Mouse (Mus musculus) midbrain, embryonic 15.5 days (tissue): ENCODE data around the gene Pla2g2e. TPM values are rescaled to one million over a fixed set of nuclear protein-coding genes. Genes with fewer than 3 reads are reported as not detected.

Experiments used
- ATAC-seq: fragments of 200-750 bp; cut with Nextera tagmentation; replicated peaks from 2 replicates; pipeline ENCODE4 v1.8.0; 2017; ENCODE audit warnings: moderate TSS enrichment
- H3K27ac ChIP-seq: fragments of 300-500 bp; sonication (generic); 2 replicates; pipeline ENCODE4 v1.5.1; 2015; ENCODE audit warnings: mild to moderate bottlenecking, inconsistent platforms
- H3K27me3 ChIP-seq: fragments of 300-500 bp; sonication (generic); replicated peaks from 2 replicates; pipeline ENCODE4 v1.6.1; 2015; ENCODE audit warnings: inconsistent platforms
- H3K36me3 ChIP-seq: fragments of 300-500 bp; sonication (generic); replicated peaks from 2 replicates; pipeline ENCODE4 v1.6.1; 2015; ENCODE audit warnings: inconsistent platforms
- H3K4me1 ChIP-seq: fragments of 300-500 bp; sonication (generic); 2 replicates; pipeline ENCODE4 v1.6.1; 2015; ENCODE audit warnings: inconsistent platforms
- H3K4me2 ChIP-seq: fragments of 300-500 bp; sonication (generic); 2 replicates; pipeline ENCODE4 v1.6.1; 2015; ENCODE audit warnings: inconsistent platforms, mild to moderate bottlenecking, moderate library complexity
- H3K4me3 ChIP-seq: fragments of 300-500 bp; sonication (generic); 2 replicates; pipeline ENCODE4 v1.5.1; 2015; ENCODE audit warnings: mild to moderate bottlenecking, inconsistent platforms
- H3K9ac ChIP-seq: fragments of 300-500 bp; sonication (generic); 2 replicates; pipeline ENCODE4 v1.6.1; 2015; ENCODE audit warnings: mild to moderate bottlenecking, inconsistent platforms
- H3K9me3 ChIP-seq: fragments of 300-500 bp; sonication (generic); 2 replicates; pipeline ENCODE4 v1.6.1; 2016; ENCODE audit warnings: inconsistent platforms
- WGBS: fragments of 180-500 bp; shearing (Covaris S2); methylation state at CpG from one replicate; pipeline ENCODE4 v1.1.7; 2015; ENCODE audit warnings: mixed read lengths; 5-methylcytosine and 5-hydroxymethylcytosine counted together
- polyA plus RNA-seq: library from polyadenylated mRNA; unstranded; fragments of >200 nt; fragmentation: Nextera tagmentation; extraction: Ambion mirVana; gene quantifications from 2 replicates; pipeline ENCODE4 v1.2.1, GENCODE M21; 2015

Gene Pla2g2e
- polyA plus RNA-seq, result not detected in 2 replicates

DNA sequence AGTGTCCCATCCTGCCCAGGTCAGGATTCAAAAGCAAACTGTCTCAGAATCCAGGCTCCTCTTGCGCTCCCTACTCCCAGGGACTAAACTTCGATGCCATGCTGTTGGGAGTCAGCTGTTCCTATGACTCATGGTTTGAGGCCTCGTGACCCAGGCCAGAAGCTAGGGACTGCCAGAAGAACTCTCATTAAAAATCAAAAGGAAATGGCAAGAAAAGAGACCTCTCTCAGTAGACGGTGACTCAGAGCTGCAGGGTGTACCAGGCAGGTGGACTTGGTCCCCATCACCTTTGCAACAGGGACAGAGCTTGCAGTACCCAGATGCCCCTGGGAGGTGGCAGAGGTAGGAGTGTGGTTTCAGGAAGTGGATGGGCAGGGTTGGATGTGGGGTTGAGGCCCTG lies at the start of gene Pla2g2e:
Gene Pla2g2e, plus strand, starts transcription at position 212 of the 400 bp plus-strand sequence.
- no peak within 1 kb of the TSS for H3K9ac ChIP-seq
- no peaks in the 10 kb centered on the region for H3K9me3 ChIP-seq
- no peak within 1 kb of the TSS for H3K4me3 ChIP-seq
- ATAC-seq, result no peak
- WGBS, result 91% methylated on average over 4 of the region's 4 CpGs
- H3K36me3 ChIP-seq, result no peaks in the 10 kb centered on the region
- H3K27ac ChIP-seq, result no peak within 1 kb of the TSS
- H3K4me2 ChIP-seq, result no peak within 1 kb of the TSS
- peaks cover 3% of the 10 kb centered on the region; the same call in 1 of the 2 replicates for H3K4me1 ChIP-seq
- no peaks in the 10 kb centered on the region for H3K27me3 ChIP-seq

DNA sequence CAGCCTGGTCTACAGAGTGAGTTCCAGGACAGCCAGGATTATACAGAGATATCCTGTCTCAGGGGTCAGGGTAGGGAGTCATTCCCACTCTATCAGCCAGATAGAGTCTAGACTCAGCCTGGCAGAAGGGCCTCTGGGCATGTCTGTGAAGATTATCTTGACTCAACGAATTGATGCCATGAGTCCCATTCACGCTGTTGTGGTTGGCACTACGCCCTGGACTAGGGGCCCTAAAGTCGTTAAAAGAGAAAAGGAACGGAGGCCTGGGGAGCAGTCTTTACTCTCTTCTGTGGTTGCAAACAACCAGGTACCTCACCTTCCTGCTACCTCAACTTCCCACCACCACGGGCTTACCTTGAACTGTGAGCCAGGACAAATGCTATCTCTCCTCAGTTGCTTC lies 37.9 kb upstream of the Pla2g2e start:
- no peak overlapping the region for H3K9ac ChIP-seq
- 84% methylated on average over 6 of the region's 6 CpGs for WGBS
- no peak overlapping the region for H3K4me3 ChIP-seq
- no peaks in the 10 kb centered on the region for H3K27me3 ChIP-seq
- no peaks in the 10 kb centered on the region for H3K4me1 ChIP-seq
- no peak overlapping the region for H3K27ac ChIP-seq
- no peak for ATAC-seq
- H3K36me3 ChIP-seq, result no peaks in the 10 kb centered on the region
- H3K4me2 ChIP-seq, result no peak overlapping the region
- no peaks in the 10 kb centered on the region for H3K9me3 ChIP-seq

DNA sequence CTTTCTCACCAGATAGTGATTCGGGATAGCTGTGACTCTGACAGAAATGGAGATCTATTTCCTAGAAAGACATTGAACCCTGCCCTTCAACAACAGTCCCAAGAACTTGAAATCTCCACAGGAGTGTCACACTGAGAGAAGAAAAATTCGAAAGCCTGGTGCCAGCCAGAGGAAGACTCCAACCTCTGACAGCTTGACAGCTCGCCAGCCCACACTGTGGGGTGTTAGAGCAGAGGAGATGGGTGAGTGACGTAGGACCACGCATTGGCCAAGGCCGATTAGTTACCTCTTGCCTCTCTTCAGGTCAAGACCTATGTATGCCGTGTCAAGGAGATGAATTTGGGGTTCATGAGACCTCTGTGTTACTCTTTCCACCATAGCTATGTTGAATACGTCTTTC lies 37.0 kb upstream of the Pla2g2e start:
- no peak overlapping the region for H3K9ac ChIP-seq
- WGBS, result 88% methylated on average over 8 of the region's 8 CpGs
- H3K4me1 ChIP-seq, result no peaks in the 10 kb centered on the region
- no peaks in the 10 kb centered on the region for H3K36me3 ChIP-seq
- no peak overlapping the region for H3K4me3 ChIP-seq
- no peak for ATAC-seq
- H3K27me3 ChIP-seq, result no peaks in the 10 kb centered on the region
- H3K27ac ChIP-seq, result no peak overlapping the region
- H3K9me3 ChIP-seq, result no peaks in the 10 kb centered on the region
- H3K4me2 ChIP-seq, result no peak overlapping the region

DNA sequence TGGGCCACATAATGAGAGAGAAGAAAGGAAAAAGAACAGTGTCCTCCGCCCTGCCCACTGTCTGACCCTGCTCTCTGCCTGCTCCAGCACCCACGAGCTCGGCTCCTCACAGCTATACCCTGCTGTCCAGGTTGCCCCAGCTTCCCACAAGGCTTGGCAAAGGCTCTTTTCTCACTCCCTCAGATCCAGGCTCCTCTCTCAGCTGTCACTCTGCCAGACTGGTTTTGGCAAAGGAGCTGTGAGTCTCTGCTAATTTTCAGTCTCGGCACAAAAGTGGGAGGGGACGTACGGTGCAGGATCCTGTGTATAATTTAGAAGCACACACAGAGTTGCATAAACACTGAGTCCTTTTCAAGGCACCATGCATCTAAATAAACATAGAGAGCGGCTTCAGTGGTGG lies 36.4 kb upstream of the Pla2g2e start:
- no peak overlapping the region for H3K27ac ChIP-seq
- no peak for ATAC-seq
- 78% methylated on average over 7 of the region's 7 CpGs for WGBS

DNA sequence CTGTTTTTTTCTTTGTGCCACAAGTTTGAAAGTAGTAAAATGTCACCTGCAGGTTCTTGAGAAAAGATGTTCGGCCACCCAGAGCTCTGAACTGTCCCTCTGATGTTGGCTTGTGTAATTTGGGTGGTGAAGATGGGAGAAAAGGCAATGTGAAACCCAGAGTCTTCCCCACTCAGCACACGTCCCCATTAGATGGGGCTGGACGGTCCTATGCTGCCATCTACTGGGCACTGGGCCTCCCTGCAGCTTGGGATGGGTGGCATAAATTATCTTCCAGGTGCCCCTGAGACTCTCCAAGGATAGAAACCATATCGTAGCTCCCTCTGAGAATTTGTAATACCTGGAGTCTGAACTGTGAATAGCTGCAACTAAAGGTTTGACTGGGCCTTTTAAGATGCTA lies 26.3 kb upstream of the Pla2g2e start:
- H3K27ac ChIP-seq, result no peak overlapping the region
- WGBS, result 5% methylated on average over 4 of the region's 4 CpGs
- H3K9me3 ChIP-seq, result no peaks in the 10 kb centered on the region
- peak; percentile 74 for ATAC-seq
- H3K27me3 ChIP-seq, result peaks cover 2% of the 10 kb centered on the region; the same call in 1 of the 2 replicates
- H3K4me1 ChIP-seq, result no peaks in the 10 kb centered on the region
- H3K9ac ChIP-seq, result no peak overlapping the region
- H3K4me3 ChIP-seq, result no peak overlapping the region
- no peaks in the 10 kb centered on the region for H3K36me3 ChIP-seq
- no peak overlapping the region for H3K4me2 ChIP-seq

More for the DNA sequence above, 36.4 kb upstream of the Pla2g2e start:
- H3K4me1 ChIP-seq, result no peaks in the 10 kb centered on the region
- no peaks in the 10 kb centered on the region for H3K9me3 ChIP-seq
- no peak overlapping the region for H3K9ac ChIP-seq
- no peak overlapping the region for H3K4me3 ChIP-seq
- H3K36me3 ChIP-seq, result no peaks in the 10 kb centered on the region
- no peaks in the 10 kb centered on the region for H3K27me3 ChIP-seq
- H3K4me2 ChIP-seq, result no peak overlapping the region

DNA sequence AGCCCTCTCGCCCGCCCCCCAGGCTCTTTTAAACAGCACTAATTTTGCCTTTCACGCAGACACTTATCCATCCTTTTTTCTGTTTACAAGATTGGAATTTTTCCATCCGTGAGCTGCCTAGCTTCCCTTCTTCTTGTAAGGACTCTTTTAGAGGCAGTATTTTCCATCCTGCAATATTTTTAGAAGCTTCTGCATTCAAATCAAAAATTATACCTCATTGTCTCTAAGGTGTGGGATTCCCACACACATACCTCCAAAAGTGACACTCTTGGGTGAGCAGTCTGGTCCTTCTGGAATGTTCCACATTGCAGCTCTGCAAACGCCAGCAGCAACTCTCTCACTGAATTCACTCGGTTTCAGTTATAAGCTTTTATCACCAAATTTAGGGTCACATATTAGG lies 24.8 kb upstream of the Pla2g2e start:
- H3K36me3 ChIP-seq, result no peaks in the 10 kb centered on the region
- H3K27me3 ChIP-seq, result peaks cover 2% of the 10 kb centered on the region; the same call in 1 of the 2 replicates
- H3K4me1 ChIP-seq, result no peaks in the 10 kb centered on the region
- no peak overlapping the region for H3K4me3 ChIP-seq
- 78% methylated on average over 6 of the region's 6 CpGs for WGBS
- no peaks in the 10 kb centered on the region for H3K9me3 ChIP-seq
- no peak overlapping the region for H3K27ac ChIP-seq
- H3K9ac ChIP-seq, result no peak overlapping the region
- H3K4me2 ChIP-seq, result no peak overlapping the region
- ATAC-seq, result no peak

DNA sequence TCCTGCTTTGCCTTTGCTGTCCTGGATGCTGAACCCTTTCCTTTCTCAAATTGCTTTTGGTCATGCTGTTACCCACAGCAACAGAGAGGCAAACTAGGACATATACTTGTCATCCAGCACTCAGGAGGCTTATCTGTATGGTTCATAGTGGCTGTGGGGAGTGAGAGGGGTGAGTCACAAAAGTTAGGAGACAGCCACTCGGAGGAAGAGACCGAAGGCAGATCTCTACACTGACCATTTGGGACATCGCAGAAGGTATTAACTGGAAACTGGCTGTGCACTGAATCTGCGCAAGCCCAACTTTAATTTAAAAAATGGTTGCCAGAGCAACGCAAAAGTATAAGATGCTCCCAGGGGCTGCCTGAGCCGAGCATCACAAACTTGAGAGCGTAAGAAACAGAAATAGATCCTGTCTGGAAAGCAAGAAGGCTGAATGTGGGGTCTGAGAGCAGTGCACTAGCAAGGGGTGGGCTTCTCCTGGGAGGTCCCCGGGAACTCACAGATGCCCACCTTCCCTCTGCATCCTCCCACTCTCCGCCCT lies 22.6 kb upstream of the Pla2g2e start:
- Histone ChIP-seq H3K4me3 (no peak overlapping the region), H3K9me3 (no peaks in the 10 kb centered on the region), H3K4me2 (no peak overlapping the region), H3K4me1 (peaks cover 9% of the 10 kb centered on the region; the same call in 1 of the 2 replicates), H3K27me3 (peaks cover 2% of the 10 kb centered on the region; the same call in 1 of the 2 replicates), H3K36me3 (no peaks in the 10 kb centered on the region), H3K27ac (no peak overlapping the region), H3K9ac (no peak overlapping the region)
- 74% methylated on average over 9 of the region's 9 CpGs for WGBS
- ATAC-seq, result no peak

DNA sequence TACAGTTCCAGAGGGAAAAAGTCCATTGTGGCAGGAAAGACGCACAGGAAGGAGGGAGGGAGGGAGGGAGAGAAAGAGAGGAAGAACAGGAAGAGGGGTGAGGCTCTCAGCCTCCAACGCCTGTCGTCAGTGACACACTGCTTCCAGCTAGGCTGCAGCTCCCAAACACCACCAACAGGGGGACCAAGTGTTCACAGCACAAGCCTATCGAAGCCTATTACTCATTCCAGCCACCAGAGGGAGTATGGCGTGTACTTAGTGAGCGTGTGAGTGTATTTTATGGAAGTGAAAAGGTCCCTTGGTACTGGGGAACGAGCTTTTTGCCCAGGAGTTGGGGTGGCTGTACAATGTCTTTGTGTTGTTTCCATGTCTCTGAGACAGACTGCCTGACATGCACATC lies 21.3 kb upstream of the Pla2g2e start:
- WGBS, result 35% methylated on average over 7 of the region's 7 CpGs
- H3K4me1 ChIP-seq, result peaks cover 11% of the 10 kb centered on the region; the same call in 1 of the 2 replicates
- peaks cover 2% of the 10 kb centered on the region; the same call in 1 of the 2 replicates for H3K27me3 ChIP-seq
- H3K9ac ChIP-seq, result no peak overlapping the region
- no peak overlapping the region for H3K4me3 ChIP-seq
- no peak overlapping the region for H3K4me2 ChIP-seq
- H3K27ac ChIP-seq, result no peak overlapping the region
- H3K36me3 ChIP-seq, result no peaks in the 10 kb centered on the region
- no peaks in the 10 kb centered on the region for H3K9me3 ChIP-seq
- no peak for ATAC-seq

DNA sequence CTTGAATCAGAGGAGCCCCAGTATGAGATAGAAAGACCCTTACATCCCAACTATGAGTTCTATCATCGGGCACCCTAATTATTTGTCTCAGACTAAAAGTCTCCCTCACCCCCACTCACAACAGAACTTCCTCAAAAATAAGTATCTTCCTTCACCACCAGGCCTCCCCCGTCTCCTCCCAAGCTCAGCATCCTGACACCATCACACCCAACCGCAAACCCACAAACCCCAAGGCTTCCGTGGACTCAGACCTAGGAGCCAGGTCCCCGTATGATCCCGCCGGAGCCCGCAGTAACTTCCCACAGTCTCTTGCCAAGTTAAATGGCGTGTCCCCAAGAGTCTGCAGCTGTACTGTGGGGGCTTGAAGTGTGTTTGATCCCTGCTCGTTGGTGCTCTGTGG lies 20.2 kb upstream of the Pla2g2e start:
- H3K27me3 ChIP-seq, result no peaks in the 10 kb centered on the region; the same call in 1 of the 2 replicates
- H3K4me1 ChIP-seq, result peaks cover 11% of the 10 kb centered on the region; the same call in 1 of the 2 replicates
- H3K4me3 ChIP-seq, result no peak overlapping the region
- WGBS, result 88% methylated on average over 10 of the region's 10 CpGs
- H3K9me3 ChIP-seq, result no peaks in the 10 kb centered on the region
- no peak overlapping the region for H3K27ac ChIP-seq
- no peaks in the 10 kb centered on the region for H3K36me3 ChIP-seq
- H3K9ac ChIP-seq, result no peak overlapping the region
- no peak for ATAC-seq
- H3K4me2 ChIP-seq, result no peak overlapping the region

DNA sequence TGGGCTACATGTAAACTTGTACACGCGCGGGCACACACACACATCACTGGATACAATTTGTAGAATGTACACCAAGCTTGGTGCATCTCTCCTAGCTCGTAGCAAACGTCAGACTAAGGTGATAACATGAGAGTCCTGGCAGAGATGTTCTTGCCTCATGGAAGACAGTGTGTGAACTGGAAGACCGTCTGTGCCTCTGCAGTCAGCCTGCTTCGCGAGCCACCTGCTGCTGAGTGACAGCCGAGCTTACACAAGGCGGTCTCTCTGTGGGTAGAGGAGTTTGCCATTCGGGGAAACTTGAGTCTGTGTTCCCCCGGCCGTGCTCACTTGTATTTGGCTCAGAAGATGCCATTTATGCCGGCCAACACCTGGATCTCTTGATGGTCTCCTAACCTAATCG lies 19.3 kb upstream of the Pla2g2e start:
- Histone ChIP-seq H3K4me1 (peaks cover 11% of the 10 kb centered on the region; the same call in 1 of the 2 replicates), H3K4me3 (no peak overlapping the region), H3K36me3 (no peaks in the 10 kb centered on the region), H3K27ac (no peak overlapping the region), H3K4me2 (no peak overlapping the region), H3K27me3 (no peaks in the 10 kb centered on the region; the same call in 1 of the 2 replicates), H3K9ac (no peak overlapping the region), H3K9me3 (no peaks in the 10 kb centered on the region)
- 86% methylated on average over 15 of the region's 15 CpGs for WGBS
- no peak for ATAC-seq

DNA sequence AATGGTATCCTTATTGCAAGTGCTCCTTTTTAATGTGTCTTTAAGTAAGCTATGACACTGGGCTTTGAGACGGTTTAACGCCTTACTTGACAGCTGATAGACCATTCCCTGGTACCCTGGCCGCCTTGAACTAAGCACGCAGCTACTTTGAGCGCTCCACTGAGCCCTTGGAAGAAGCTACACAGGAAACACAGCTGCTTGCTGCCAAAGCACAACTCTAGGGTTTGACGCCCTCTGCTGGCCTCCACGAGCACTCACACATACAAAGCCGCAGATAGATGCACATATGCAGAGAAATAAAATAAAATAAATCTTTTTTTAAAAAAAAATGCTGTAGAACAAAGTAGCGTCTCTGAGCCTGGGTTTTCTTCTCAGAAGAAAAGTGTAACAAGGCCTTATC lies 18.5 kb upstream of the Pla2g2e start:
- Histone ChIP-seq H3K36me3 (no peaks in the 10 kb centered on the region), H3K4me3 (peak overlapping the region; percentile 37), H3K9ac (peak overlapping the region; percentile 45), H3K9me3 (no peaks in the 10 kb centered on the region), H3K27me3 (no peaks in the 10 kb centered on the region; the same call in 1 of the 2 replicates), H3K4me1 (peaks cover 11% of the 10 kb centered on the region; the same call in 1 of the 2 replicates), H3K27ac (peak overlapping the region; percentile 71; the same call in 1 of the 2 replicates), H3K4me2 (peak overlapping the region; percentile 50)
- 0 out of 2 replicates have a peak, but pooled peaks have one; percentile 48 for ATAC-seq
- 12% methylated on average over 9 of the region's 9 CpGs for WGBS

DNA sequence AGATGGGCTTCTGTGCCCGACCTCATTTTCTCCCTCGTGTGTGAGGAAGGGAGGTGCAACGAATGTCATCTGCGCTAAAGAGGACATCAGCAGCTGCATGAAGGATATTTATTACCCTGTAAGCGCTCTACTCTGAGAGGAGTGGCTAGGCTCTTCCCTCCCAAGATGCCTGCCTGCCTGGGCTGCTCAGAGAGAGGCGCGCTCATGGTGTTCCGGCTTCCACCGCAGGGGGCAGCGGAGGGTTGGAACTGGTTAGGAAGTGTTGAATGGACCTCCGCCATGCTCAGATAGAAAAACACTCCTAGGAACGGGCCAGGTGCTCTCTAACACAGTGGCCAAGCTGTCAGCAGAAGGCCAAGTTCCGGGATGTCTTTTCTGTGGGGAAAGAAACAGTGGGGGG lies 18.0 kb upstream of the Pla2g2e start:
- H3K4me3 ChIP-seq, result peak overlapping the region; percentile 37

More for the DNA sequence above, 18.0 kb upstream of the Pla2g2e start:
- peak overlapping the region; percentile 45 for H3K9ac ChIP-seq
- no peaks in the 10 kb centered on the region; the same call in 1 of the 2 replicates for H3K27me3 ChIP-seq
- peaks cover 11% of the 10 kb centered on the region; the same call in 1 of the 2 replicates for H3K4me1 ChIP-seq
- no peaks in the 10 kb centered on the region for H3K36me3 ChIP-seq
- no peaks in the 10 kb centered on the region for H3K9me3 ChIP-seq
- H3K4me2 ChIP-seq, result peak overlapping the region; percentile 50
- ATAC-seq, result peak; percentile 92
- peak overlapping the region; percentile 71; the same call in 1 of the 2 replicates for H3K27ac ChIP-seq
- 6% methylated on average over 13 of the region's 13 CpGs for WGBS
